In genomic region chr6:84392752-84393511, GRCm38 (mm10) we compare ENCODE assay signal across 11 mouse cellular contexts.
DNase-seq lines count a peak whose midpoint lies in the region; ATAC-seq lines count a peak whose summit lies in the region.
"Had no signal": no experiment of that assay in that cellular context is flagged by ENCODE, and none has a peak within 500 bp of the region (broad histone marks: within the 10 kb centered on the region; RNA-seq: fewer than 3 reads in every experiment).

No protein-coding gene starts in this region.

- 65% methylated on average over 14 of the region's 14 CpGs for WGBS in heart, embryonic 12.5 days

- peaks cover 23% of the 10 kb centered on the region for H3K4me1 ChIP-seq in heart, embryonic 12.5 days (replicated peaks)
- peaks cover 32% of the 10 kb centered on the region for H3K4me1 ChIP-seq in megakaryocyte, embryonic 14.5 days
- H3K4me1 ChIP-seq: forebrain, embryonic 15.5 days; midbrain, embryonic 15.5 days had no signal

- H3K4me3 ChIP-seq in heart, embryonic 12.5 days: no peak overlapping the region
- H3K4me3 ChIP-seq in megakaryocyte, embryonic 14.5 days (replicated peaks): peak overlapping the region; percentile 28
- H3K4me3 ChIP-seq: forebrain, embryonic 15.5 days; midbrain, embryonic 15.5 days had no signal

- no peaks in the 10 kb centered on the region for H3K9me3 ChIP-seq in heart, embryonic 12.5 days (replicated peaks)
- H3K9me3 ChIP-seq in megakaryocyte, embryonic 14.5 days: no peaks in the 10 kb centered on the region
- H3K9me3 ChIP-seq: forebrain, embryonic 15.5 days; midbrain, embryonic 15.5 days had no signal

- no peak overlapping the region for H3K9ac ChIP-seq in heart, embryonic 12.5 days
- H3K9ac ChIP-seq: forebrain, embryonic 15.5 days; midbrain, embryonic 15.5 days had no signal

- no peak overlapping the region for H3K27ac ChIP-seq in heart, embryonic 12.5 days (ENCODE audit: poor library complexity, severe bottlenecking)
- H3K27ac ChIP-seq: forebrain, embryonic 15.5 days; midbrain, embryonic 15.5 days had no signal

- peaks cover 40% of the 10 kb centered on the region for H3K27me3 ChIP-seq in heart, embryonic 12.5 days (replicated peaks)
- H3K27me3 ChIP-seq in megakaryocyte, embryonic 14.5 days (replicated peaks): peaks cover 35% of the 10 kb centered on the region
- H3K27me3 ChIP-seq: forebrain, embryonic 15.5 days; midbrain, embryonic 15.5 days had no signal

- no peak overlapping the region for H3K4me2 ChIP-seq in heart, embryonic 12.5 days
- H3K4me2 ChIP-seq: forebrain, embryonic 15.5 days; midbrain, embryonic 15.5 days had no signal

- ATAC-seq in heart, embryonic 12.5 days (ENCODE audit: insufficient number of reproducible peaks, low FRiP score): peak; percentile 56; the same call in 1 of the 2 replicates
- peak; percentile 63 for ATAC-seq in erythroblast, adult 5-6 weeks (replicated peaks; ENCODE audit: low FRiP score, poor library complexity, severe bottlenecking)
- ATAC-seq: forebrain, embryonic 15.5 days; midbrain, embryonic 15.5 days had no signal

- intact Hi-C loops in heart, postnatal 14 days (cut with DNase I): no loop called here
- intact Hi-C loops in left cerebral cortex, postnatal 10 days (cut with DNase I): no loop called here

- H3K36me3 ChIP-seq in heart, embryonic 12.5 days: no peaks in the 10 kb centered on the region
- H3K36me3 ChIP-seq in megakaryocyte, embryonic 14.5 days (replicated peaks; ENCODE audit: low read length): no peaks in the 10 kb centered on the region
- H3K36me3 ChIP-seq: forebrain, embryonic 15.5 days; midbrain, embryonic 15.5 days had no signal

- no peak for DNase-seq in heart, postnatal 14 days
- DNase-seq in MEL-GATA-1-ER (ENCODE audit: extremely low read depth, low read depth): peak; percentile 93
- no peak for DNase-seq in gastrocnemius, postnatal 10 days
- no peak for DNase-seq in left cerebral cortex, postnatal 10 days (ENCODE audit: extremely low spot score in 1 of 2, low spot score in 2 of 2)
- no peak for DNase-seq in Muller cell, postnatal 12 days (ENCODE audit: inconsistent ontology term)
- DNase-seq: thymus, postnatal 4 days had no signal
